Mouse (Mus musculus) midbrain, embryonic 13.5 days (tissue): ENCODE measurements around the gene Zc3h12b. TPM values are rescaled to one million over a fixed set of nuclear protein-coding genes. Genes with fewer than 3 reads are reported as not detected.

Experiments used
- ATAC-seq: fragments of 200-750 bp; cut with Nextera tagmentation; 2 replicates; pipeline ENCODE4 v1.8.0; 2017; ENCODE audit warnings: mild to moderate bottlenecking, moderate TSS enrichment, moderate library complexity
- H3K27ac ChIP-seq: fragments of 300-500 bp; sonication (generic); 2 replicates; pipeline ENCODE4 v1.5.1; 2015; ENCODE audit warnings: inconsistent platforms, mild to moderate bottlenecking, moderate library complexity
- H3K27me3 ChIP-seq: fragments of 300-500 bp; sonication (generic); 2 replicates; pipeline ENCODE4 v1.6.1; 2015; ENCODE audit warnings: mild to moderate bottlenecking, inconsistent platforms
- H3K36me3 ChIP-seq: fragments of 300-500 bp; sonication (generic); 2 replicates; pipeline ENCODE4 v1.6.1; 2015; ENCODE audit warnings: mild to moderate bottlenecking, inconsistent platforms
- H3K4me1 ChIP-seq: fragments of 300-500 bp; sonication (generic); replicated peaks from 2 replicates; pipeline ENCODE4 v1.6.1; 2015; ENCODE audit warnings: inconsistent platforms
- H3K4me2 ChIP-seq: fragments of 300-500 bp; sonication (generic); replicated peaks from 2 replicates; pipeline ENCODE4 v1.6.1; 2015; ENCODE audit warnings: moderate library complexity, mild to moderate bottlenecking, inconsistent platforms
- H3K4me3 ChIP-seq: fragments of 300-500 bp; sonication (generic); replicated peaks from 2 replicates; pipeline ENCODE4 v1.5.1; 2015; ENCODE audit warnings: mild to moderate bottlenecking, inconsistent platforms
- H3K9ac ChIP-seq: fragments of 300-500 bp; sonication (generic); replicated peaks from 2 replicates; pipeline ENCODE4 v1.6.1; 2015; ENCODE audit warnings: mild to moderate bottlenecking, inconsistent platforms
- H3K9me3 ChIP-seq: fragments of 300-500 bp; sonication (generic); 2 replicates; pipeline ENCODE4 v1.6.1; 2016; ENCODE audit warnings: mild to moderate bottlenecking, inconsistent platforms
- WGBS: fragments of 180-500 bp; shearing (Covaris S2); methylation state at CpG from one replicate; pipeline ENCODE4 v1.1.7; 2015; 5-methylcytosine and 5-hydroxymethylcytosine counted together
- polyA plus RNA-seq: library from polyadenylated mRNA; unstranded; fragments of >200 nt; fragmentation: Nextera tagmentation; extraction: Ambion mirVana; gene quantifications from 2 replicates; pipeline ENCODE4 v1.2.1, GENCODE M21; 2015

The Zc3h12b gene
- 2.7 TPM in 2 replicates for polyA plus RNA-seq

- Histone ChIP-seq H3K4me2 (peak within 1 kb of the TSS; percentile 56), H3K27ac (peak within 1 kb of the TSS; percentile 68), H3K9me3 (no peaks in the 10 kb centered on the region), H3K4me1 (0 out of 2 replicates have a peak, but pooled peaks cover 4% of the 10 kb centered on the region), H3K9ac (peak within 1 kb of the TSS; percentile 52), H3K36me3 (no peaks in the 10 kb centered on the region), H3K27me3 (no peaks in the 10 kb centered on the region), H3K4me3 (peak within 1 kb of the TSS; percentile 49)
- WGBS = 23% methylated on average over 44 of the region's 46 CpGs
- ATAC-seq = peak; percentile 100
Observed at GRCm38 (mm10) chrX:95711227-95712111, at the start of gene Zc3h12b. Zc3h12b (plus strand) TSS chrX:95711678.

- Histone ChIP-seq H3K9me3 (no peaks in the 10 kb centered on the region), H3K4me2 (no peak overlapping the region), H3K36me3 (no peaks in the 10 kb centered on the region), H3K4me3 (no peak overlapping the region), H3K4me1 (no peaks in the 10 kb centered on the region), H3K27ac (no peak overlapping the region), H3K9ac (no peak overlapping the region), H3K27me3 (no peaks in the 10 kb centered on the region)
- WGBS = 97% methylated on average over 1 of the region's 1 CpGs
- ATAC-seq = no peak
Observed at GRCm38 (mm10) chrX:95682206-95682605, 29.3 kb upstream of the Zc3h12b start.

- Histone ChIP-seq H3K4me2 (no peak overlapping the region), H3K9ac (no peak overlapping the region), H3K4me3 (no peak overlapping the region), H3K36me3 (no peaks in the 10 kb centered on the region), H3K4me1 (no peaks in the 10 kb centered on the region), H3K27me3 (no peaks in the 10 kb centered on the region), H3K27ac (no peak overlapping the region), H3K9me3 (no peaks in the 10 kb centered on the region)
- 52% methylated on average over 1 of the region's 1 CpGs for WGBS
- ATAC-seq = no peak
Observed at GRCm38 (mm10) chrX:95687119-95687518, 24.4 kb upstream of the Zc3h12b start.

GRCm38 (mm10) chrX:95738253-95738652 is 26.8 kb downstream of the Zc3h12b start:
- no peak overlapping the region for H3K9ac ChIP-seq
- H3K36me3 ChIP-seq = no peaks in the 10 kb centered on the region
- H3K4me1 ChIP-seq = no peaks in the 10 kb centered on the region
- H3K27me3 ChIP-seq = no peaks in the 10 kb centered on the region
- H3K27ac ChIP-seq = no peak overlapping the region
- 34% methylated on average over 2 of the region's 2 CpGs for WGBS
- no peak for ATAC-seq
- no peak overlapping the region for H3K4me3 ChIP-seq
- H3K4me2 ChIP-seq = no peak overlapping the region
- H3K9me3 ChIP-seq = no peaks in the 10 kb centered on the region

- Histone ChIP-seq H3K27me3 (no peaks in the 10 kb centered on the region), H3K27ac (no peak overlapping the region), H3K9me3 (no peaks in the 10 kb centered on the region), H3K4me2 (no peak overlapping the region), H3K4me3 (no peak overlapping the region), H3K9ac (no peak overlapping the region), H3K36me3 (no peaks in the 10 kb centered on the region), H3K4me1 (no peaks in the 10 kb centered on the region)
- WGBS = 90% methylated on average over 3 of the region's 3 CpGs
- ATAC-seq = no peak
Observed at GRCm38 (mm10) chrX:95795881-95796280, 84.4 kb downstream of the Zc3h12b start.

GRCm38 (mm10) chrX:95801790-95802189 is 90.3 kb downstream of the Zc3h12b start:
- no peaks in the 10 kb centered on the region for H3K27me3 ChIP-seq
- 82% methylated on average over 1 of the region's 1 CpGs for WGBS

GRCm38 (mm10) chrX:95852806-95853205 is 141.3 kb downstream of the Zc3h12b start:
- Histone ChIP-seq H3K4me2 (no peak overlapping the region), H3K27me3 (no peaks in the 10 kb centered on the region), H3K36me3 (no peaks in the 10 kb centered on the region), H3K9ac (no peak overlapping the region), H3K27ac (no peak overlapping the region), H3K4me1 (no peaks in the 10 kb centered on the region), H3K4me3 (no peak overlapping the region), H3K9me3 (no peaks in the 10 kb centered on the region)
- 73% methylated on average over 8 of the region's 14 CpGs for WGBS
- no peak for ATAC-seq

More at GRCm38 (mm10) chrX:95801790-95802189, 90.3 kb downstream of the Zc3h12b start:
- no peak overlapping the region for H3K4me2 ChIP-seq
- no peak for ATAC-seq
- H3K27ac ChIP-seq = no peak overlapping the region
- H3K4me3 ChIP-seq = no peak overlapping the region
- H3K9me3 ChIP-seq = no peaks in the 10 kb centered on the region
- H3K9ac ChIP-seq = no peak overlapping the region
- no peaks in the 10 kb centered on the region for H3K4me1 ChIP-seq
- no peaks in the 10 kb centered on the region for H3K36me3 ChIP-seq

GRCm38 (mm10) chrX:95881111-95881510 is 169.6 kb downstream of the Zc3h12b start:
- H3K9me3 ChIP-seq = no peaks in the 10 kb centered on the region
- no peak for ATAC-seq
- H3K4me2 ChIP-seq = no peak overlapping the region
- H3K9ac ChIP-seq = no peak overlapping the region
- no peaks in the 10 kb centered on the region for H3K36me3 ChIP-seq
- H3K4me3 ChIP-seq = no peak overlapping the region
- no peaks in the 10 kb centered on the region for H3K4me1 ChIP-seq
- H3K27ac ChIP-seq = no peak overlapping the region
- H3K27me3 ChIP-seq = no peaks in the 10 kb centered on the region

GRCm38 (mm10) chrX:95902716-95903115 is 191.2 kb downstream of the Zc3h12b start:
- no peaks in the 10 kb centered on the region for H3K9me3 ChIP-seq
- H3K4me3 ChIP-seq = no peak overlapping the region
- WGBS = 84% methylated on average over 3 of the region's 3 CpGs
- no peaks in the 10 kb centered on the region for H3K4me1 ChIP-seq
- H3K36me3 ChIP-seq = no peaks in the 10 kb centered on the region
- no peak overlapping the region for H3K27ac ChIP-seq
- no peak for ATAC-seq
- H3K4me2 ChIP-seq = no peak overlapping the region
- H3K9ac ChIP-seq = no peak overlapping the region
- H3K27me3 ChIP-seq = no peaks in the 10 kb centered on the region

GRCm38 (mm10) chrX:95935481-95935880 is 224.0 kb downstream of the Zc3h12b start:
- Histone ChIP-seq H3K4me3 (no peak overlapping the region), H3K4me2 (no peak overlapping the region), H3K4me1 (no peaks in the 10 kb centered on the region), H3K36me3 (peaks cover 39% of the 10 kb centered on the region), H3K9me3 (no peaks in the 10 kb centered on the region), H3K27ac (no peak overlapping the region), H3K9ac (no peak overlapping the region), H3K27me3 (no peaks in the 10 kb centered on the region)
- WGBS = 98% methylated on average over 2 of the region's 2 CpGs
- no peak for ATAC-seq

- WGBS = 94% methylated on average over 2 of the region's 2 CpGs
- no peak overlapping the region for H3K27ac ChIP-seq
Observed at GRCm38 (mm10) chrX:95945496-95945895, 234.0 kb downstream of the Zc3h12b start.

GRCm38 (mm10) chrX:95948135-95948534 is 236.7 kb downstream of the Zc3h12b start:
- Histone ChIP-seq H3K9me3 (no peaks in the 10 kb centered on the region), H3K4me2 (no peak overlapping the region), H3K4me3 (no peak overlapping the region), H3K4me1 (no peaks in the 10 kb centered on the region), H3K27me3 (no peaks in the 10 kb centered on the region), H3K27ac (no peak overlapping the region), H3K36me3 (peaks cover 46% of the 10 kb centered on the region), H3K9ac (no peak overlapping the region)
- ATAC-seq = no peak
- WGBS = 95% methylated on average over 4 of the region's 4 CpGs

More at GRCm38 (mm10) chrX:95945496-95945895, 234.0 kb downstream of the Zc3h12b start:
- ATAC-seq = no peak
- Histone ChIP-seq H3K9me3 (no peaks in the 10 kb centered on the region), H3K36me3 (peaks cover 53% of the 10 kb centered on the region), H3K9ac (no peak overlapping the region), H3K4me2 (no peak overlapping the region), H3K4me1 (no peaks in the 10 kb centered on the region), H3K4me3 (no peak overlapping the region), H3K27me3 (no peaks in the 10 kb centered on the region)
